Mouse (Mus musculus) cerebellum, postnatal 14 days (tissue): ENCODE measurements at regions not wholly inside any gene's neighbourhood (a gene's known extent, or its start where the extent isn't known, plus 50 kb on each side); places are given as distances from the start of the nearest gene placed in this dataset.

ENCODE experiments used
- DNase-seq, 2 experiments: peaks; one replicate each; pipeline ENCODE4 v3.0.0; 2021; ENCODE audit warnings: mixed read lengths in 2 of 2

GRCm38 (mm10) chr9:31578506-31579173 is 114.4 kb upstream of the Tmem45b start:
- DNase-seq, result no peak

- DNase-seq, result peak in 1 of 2 experiments; percentile 9
Observed at GRCm38 (mm10) chr9:31577066-31577465, 112.8 kb upstream of the Tmem45b start.

GRCm38 (mm10) chr9:31567029-31567428 is 102.8 kb upstream of the Tmem45b start:
- no peak for DNase-seq

GRCm38 (mm10) chr9:31566257-31567007 is 102.2 kb upstream of the Tmem45b start:
- DNase-seq, result peak; percentile 30 to 46

GRCm38 (mm10) chr9:31564996-31565773 is 100.9 kb upstream of the Tmem45b start:
- peak in 1 of 2 experiments; percentile 18 for DNase-seq

- no peak for DNase-seq
Observed at GRCm38 (mm10) chr9:31563541-31563940, 99.3 kb upstream of the Tmem45b start.

GRCm38 (mm10) chr9:31560226-31560556 is 95.9 kb upstream of the Tmem45b start:
- no peak for DNase-seq

GRCm38 (mm10) chr9:31559506-31560225 is 95.4 kb upstream of the Tmem45b start:
- peak; percentile 85 for DNase-seq

GRCm38 (mm10) chr9:31543691-31544052 is 79.4 kb upstream of the Tmem45b start:
- DNase-seq, result no peak

GRCm38 (mm10) chr9:31542909-31543690 is 78.8 kb upstream of the Tmem45b start:
- peak; percentile 93 to 97 for DNase-seq

GRCm38 (mm10) chr9:31541615-31542191 is 77.4 kb upstream of the Tmem45b start:
- DNase-seq, result no peak

- DNase-seq, result no peak
Observed at GRCm38 (mm10) chr9:31538458-31539210, 74.4 kb upstream of the Tmem45b start.

- DNase-seq, result no peak
Observed at GRCm38 (mm10) chr9:31529021-31529420, 64.8 kb upstream of the Tmem45b start.

- no peak for DNase-seq
Observed at GRCm38 (mm10) chr9:31527216-31527615, 63.0 kb upstream of the Tmem45b start.
